Mouse (Mus musculus): ENCODE results near the gene Tuba1b. TPM values are rescaled to one million over a fixed set of nuclear protein-coding genes. Genes with fewer than 3 reads are reported as not detected.

Tuba1b gene
- polyA plus RNA-seq (2015; fragmentation: Illumina TruSeq; extraction: RNeasy Lipid Tissue Mini Kit (QIAGEN cat#74804); ENCODE audit: insufficient read depth, low read depth, low replicate concordance), result 83.4 TPM

DNA sequence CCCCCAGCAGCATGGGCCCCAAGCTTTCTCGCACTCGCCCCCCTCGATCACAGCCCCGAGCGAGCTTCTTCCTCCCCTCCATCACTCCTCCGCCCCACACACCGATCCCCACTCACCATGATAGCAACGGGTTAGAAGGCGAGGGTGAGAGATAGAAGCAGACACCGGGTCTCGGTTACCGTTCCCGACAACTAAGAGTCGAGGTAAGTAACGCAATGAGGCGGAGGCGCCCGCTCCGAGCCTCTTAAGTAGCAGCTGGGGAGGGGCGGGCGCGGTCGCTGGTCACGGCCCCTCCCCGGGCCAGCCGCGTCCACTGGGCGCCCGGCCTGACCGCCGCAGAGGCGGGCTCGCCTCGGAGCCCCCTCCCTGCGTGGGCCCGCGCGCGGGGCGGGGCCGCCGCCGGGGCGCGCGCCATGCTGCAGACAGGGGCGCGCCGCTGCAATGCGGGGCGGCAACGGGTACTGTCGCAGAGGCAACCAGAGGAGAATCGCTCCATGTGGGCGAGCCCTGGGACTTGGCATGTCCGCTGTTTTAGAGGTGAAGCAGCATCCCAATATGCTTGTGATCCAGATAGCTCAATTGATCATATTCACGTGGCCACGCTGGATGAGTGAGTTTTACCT, at the start of gene Tuba1b:
TSS of gene Tuba1b (minus strand) at position 349 of the 623 bp plus-strand sequence.

DNA sequence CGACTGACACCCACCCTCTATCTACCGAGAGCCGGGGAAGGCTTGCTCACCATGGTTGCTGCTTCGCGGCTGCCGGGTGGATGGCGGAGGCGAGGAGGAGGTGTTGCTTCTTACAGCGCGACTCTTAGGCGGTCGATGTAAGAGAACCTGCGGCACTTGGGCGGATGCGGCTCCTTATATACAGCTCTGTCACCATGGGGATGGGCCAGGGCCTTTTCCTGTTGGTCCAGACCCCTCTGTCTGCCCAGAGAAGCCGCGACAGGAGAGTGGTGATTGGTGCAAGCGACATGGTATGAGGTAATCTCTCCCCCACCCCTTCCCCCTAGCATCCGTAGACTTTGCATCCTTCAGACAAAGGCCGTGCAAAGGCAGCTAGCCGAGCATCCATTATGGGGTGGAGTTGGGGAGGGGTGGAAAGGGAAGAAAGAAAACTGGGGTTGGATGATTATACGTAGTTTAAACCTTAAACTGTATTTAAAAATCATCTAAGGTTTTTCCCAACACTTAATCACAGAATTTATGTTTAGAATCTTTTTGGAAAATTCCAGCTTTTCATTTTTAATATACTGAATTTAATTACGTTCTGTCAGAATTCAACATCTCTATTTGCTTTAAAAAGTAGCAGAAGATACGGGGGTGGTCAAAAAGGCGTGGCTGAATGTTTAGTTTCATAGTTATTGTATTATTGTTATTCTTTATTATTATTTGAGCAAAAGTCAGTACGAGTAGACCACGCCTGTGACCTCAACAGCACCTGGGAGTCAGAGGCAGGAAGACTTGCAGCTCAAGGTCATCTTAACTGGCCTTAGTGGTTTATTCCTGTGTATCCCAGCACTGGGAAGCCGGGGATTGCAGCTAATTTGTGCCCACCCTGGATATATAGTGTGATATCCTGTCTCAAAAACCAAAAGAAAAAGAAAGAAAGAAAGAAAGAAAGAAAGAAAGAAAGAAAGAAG, 19.3 kb upstream of the Tuba1b start, which contains the start of the genes Gm49450 and Tuba1a:
TSS of gene Gm49450 (minus strand) at position 151 of the 956 bp plus-strand sequence.
TSS of gene Tuba1a (minus strand) at position 303 of the 956 bp plus-strand sequence.

DNA sequence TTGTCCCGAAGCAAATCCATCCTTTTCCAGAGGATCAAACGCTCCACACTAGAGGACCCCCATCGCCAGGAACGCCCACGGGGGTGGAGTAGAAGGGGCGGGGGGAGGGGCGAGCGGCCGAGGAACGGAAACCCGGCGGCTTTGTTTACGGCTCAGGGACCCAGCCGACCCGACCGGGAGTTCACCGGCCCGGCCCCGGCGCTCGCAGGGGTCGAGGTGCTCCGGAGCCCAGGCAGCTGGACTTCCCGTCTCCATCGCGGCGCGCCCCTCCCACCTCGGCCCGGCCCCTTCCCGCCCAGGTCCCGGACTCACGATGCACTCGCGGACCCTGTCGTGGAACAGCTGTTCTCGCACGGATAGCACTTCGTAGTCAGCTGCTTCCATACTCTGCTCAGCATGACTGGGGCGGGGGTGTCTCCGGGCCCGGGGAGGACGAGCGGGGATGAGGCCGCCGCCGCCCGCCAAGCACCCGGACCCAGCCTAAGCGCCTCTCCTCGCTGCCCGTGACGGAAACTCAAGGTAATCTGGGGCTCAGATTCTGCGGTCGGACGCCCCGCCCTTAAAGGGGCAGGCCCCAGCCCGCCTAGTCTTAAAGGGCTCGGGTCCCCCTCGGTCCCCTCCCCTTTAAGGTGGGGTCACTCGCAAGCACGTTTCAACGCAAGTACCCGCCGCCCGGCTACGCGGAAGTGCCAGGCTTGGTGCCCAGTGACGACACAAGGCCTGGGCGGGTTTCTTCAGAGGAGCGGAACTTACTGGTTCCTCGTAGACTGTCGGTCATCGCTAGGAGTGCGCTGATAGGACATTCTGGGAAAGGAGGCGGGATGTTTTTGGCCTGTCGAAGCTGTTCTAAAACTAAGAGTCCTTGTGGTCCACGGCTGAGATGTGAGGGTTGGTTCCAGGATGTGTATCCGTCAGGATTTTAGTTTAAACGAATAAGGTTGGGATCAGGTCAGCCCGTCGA, 16.5 kb downstream of the Tuba1b start, which contains the start of gene Lmbr1l:
TSS of gene Lmbr1l (minus strand) at position 694 of the 961 bp plus-strand sequence.

DNA sequence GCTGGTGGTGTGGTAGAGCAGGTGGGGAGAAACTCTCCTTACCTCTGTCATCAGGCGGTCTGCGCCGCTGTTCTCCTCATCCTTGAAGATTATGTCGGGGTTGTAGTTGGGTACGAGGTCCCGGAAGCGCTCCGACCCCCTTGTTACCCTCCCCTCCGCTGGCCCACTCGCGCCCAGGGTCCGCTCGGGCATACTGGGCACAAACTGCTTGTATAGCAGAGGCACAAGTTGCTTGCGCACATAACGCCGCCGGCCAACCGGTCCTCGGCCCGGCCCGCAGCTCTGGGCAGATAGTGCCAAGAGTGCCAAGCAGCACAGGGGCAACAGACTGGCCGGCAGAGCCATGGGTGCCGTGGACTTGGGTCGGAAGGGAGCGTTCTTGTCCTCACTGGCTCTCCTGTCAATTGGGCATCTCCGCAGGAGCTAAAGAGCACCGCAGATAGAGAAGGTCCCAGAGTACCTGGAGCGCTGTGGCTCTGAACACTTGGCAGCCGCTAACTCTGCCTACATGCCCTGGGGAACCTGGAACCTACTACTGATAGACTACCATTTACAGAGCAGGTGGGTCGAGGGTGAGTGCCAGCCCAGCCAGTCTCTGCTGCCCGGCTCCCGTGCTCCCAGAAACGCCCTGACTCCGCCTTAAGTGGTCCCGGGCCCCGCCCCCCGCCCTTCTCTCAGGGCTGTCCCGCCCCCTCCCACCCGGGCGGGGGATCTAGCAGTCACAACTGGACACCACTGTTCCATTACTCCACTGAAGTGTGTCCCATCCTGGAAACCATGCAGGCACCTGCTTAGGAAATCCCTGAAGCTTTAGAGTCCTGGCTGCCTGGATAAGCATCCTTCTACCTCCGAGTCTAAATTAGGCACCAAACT, 36.2 kb downstream of the Tuba1b start, which contains the start of gene Dhh:
TSS of gene Dhh (minus strand) at position 613 of the 873 bp plus-strand sequence.

DNA sequence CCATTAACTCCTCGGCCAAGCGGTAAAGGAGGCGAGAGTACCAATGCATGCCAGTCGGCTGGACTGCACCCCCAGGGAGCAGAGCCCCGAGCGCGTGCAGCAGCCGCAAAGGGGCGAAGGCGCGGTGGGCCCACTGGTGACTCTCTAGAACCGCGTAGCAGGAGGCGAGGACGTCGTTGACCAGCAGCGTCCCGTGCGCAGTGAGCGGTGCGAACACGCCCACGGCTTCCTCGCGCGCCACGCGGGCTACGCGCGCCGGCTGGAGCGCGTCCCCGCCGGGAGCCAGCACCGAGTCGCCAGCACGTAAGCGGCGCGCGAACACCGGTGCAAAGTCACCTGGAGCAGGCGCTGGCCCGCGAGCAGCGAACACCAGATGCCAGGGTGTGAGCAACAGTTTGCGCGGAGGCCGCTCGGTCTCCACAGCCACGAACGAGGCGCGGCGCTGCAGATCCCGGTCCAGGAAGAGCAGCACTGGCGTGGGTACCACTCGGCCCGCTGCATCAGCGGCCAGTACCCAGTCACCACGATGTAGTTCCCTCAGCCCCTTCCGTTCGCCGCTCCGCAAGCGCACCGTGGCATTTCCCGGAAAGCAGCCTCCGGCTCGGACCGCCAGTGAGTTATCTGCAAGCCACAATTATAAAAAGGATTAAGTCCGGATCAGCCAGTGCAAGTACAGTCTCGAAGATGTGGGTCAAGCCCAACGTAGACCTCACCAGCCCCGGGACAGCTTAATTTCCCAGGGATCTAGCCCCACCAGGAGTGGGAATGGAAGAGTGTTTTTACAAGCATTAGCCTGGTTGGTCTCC, 40.2 kb downstream of the Tuba1b start, which contains the start of gene Rhebl1:
TSS of gene Rhebl1 (minus strand) at position 601 of the 806 bp plus-strand sequence.

Other genes with a start within 250 kb of the Tuba1b start
- not detected for gene Ccdc65, start 226.4 kb downstream of the Tuba1b start, polyA plus RNA-seq (2015; fragmentation: Illumina TruSeq; extraction: RNeasy Lipid Tissue Mini Kit (QIAGEN cat#74804); ENCODE audit: insufficient read depth, low read depth, low replicate concordance)
- 174 TPM for gene Fkbp11, start 206.4 kb downstream of the Tuba1b start, polyA plus RNA-seq (2015; fragmentation: Illumina TruSeq; extraction: RNeasy Lipid Tissue Mini Kit (QIAGEN cat#74804); ENCODE audit: insufficient read depth, low read depth, low replicate concordance)
- 12.4 TPM for gene Arf3, start 171.4 kb downstream of the Tuba1b start, polyA plus RNA-seq (2015; fragmentation: Illumina TruSeq; extraction: RNeasy Lipid Tissue Mini Kit (QIAGEN cat#74804); ENCODE audit: insufficient read depth, low read depth, low replicate concordance)
- gene Wnt10b, start 156.4 kb downstream of the Tuba1b start, polyA plus RNA-seq (2015; fragmentation: Illumina TruSeq; extraction: RNeasy Lipid Tissue Mini Kit (QIAGEN cat#74804); ENCODE audit: insufficient read depth, low read depth, low replicate concordance), result 0.39 TPM
- not detected for gene Wnt1, start 144.7 kb downstream of the Tuba1b start, polyA plus RNA-seq (2015; fragmentation: Illumina TruSeq; extraction: RNeasy Lipid Tissue Mini Kit (QIAGEN cat#74804); ENCODE audit: insufficient read depth, low read depth, low replicate concordance)
- not detected for gene Ddn, start 125.1 kb downstream of the Tuba1b start, polyA plus RNA-seq (2015; fragmentation: Illumina TruSeq; extraction: RNeasy Lipid Tissue Mini Kit (QIAGEN cat#74804); ENCODE audit: insufficient read depth, low read depth, low replicate concordance)
- 11.2 TPM for gene Prkag1, start 103.0 kb downstream of the Tuba1b start, polyA plus RNA-seq (2015; fragmentation: Illumina TruSeq; extraction: RNeasy Lipid Tissue Mini Kit (QIAGEN cat#74804); ENCODE audit: insufficient read depth, low read depth, low replicate concordance)
- 12.0 TPM for gene Kmt2d, start 63.4 kb downstream of the Tuba1b start, polyA plus RNA-seq (2015; fragmentation: Illumina TruSeq; extraction: RNeasy Lipid Tissue Mini Kit (QIAGEN cat#74804); ENCODE audit: insufficient read depth, low read depth, low replicate concordance)
- gene Rhebl1, start 40.0 kb downstream of the Tuba1b start, polyA plus RNA-seq (2015; fragmentation: Illumina TruSeq; extraction: RNeasy Lipid Tissue Mini Kit (QIAGEN cat#74804); ENCODE audit: insufficient read depth, low read depth, low replicate concordance), result 0.92 TPM
- 0.87 TPM for gene Dhh, start 36.0 kb downstream of the Tuba1b start, polyA plus RNA-seq (2015; fragmentation: Illumina TruSeq; extraction: RNeasy Lipid Tissue Mini Kit (QIAGEN cat#74804); ENCODE audit: insufficient read depth, low read depth, low replicate concordance)
- gene Lmbr1l, start 16.3 kb downstream of the Tuba1b start, polyA plus RNA-seq (2015; fragmentation: Illumina TruSeq; extraction: RNeasy Lipid Tissue Mini Kit (QIAGEN cat#74804); ENCODE audit: insufficient read depth, low read depth, low replicate concordance), result 9.3 TPM
- not detected for gene Gm49450, start 19.0 kb upstream of the Tuba1b start, polyA plus RNA-seq (2015; fragmentation: Illumina TruSeq; extraction: RNeasy Lipid Tissue Mini Kit (QIAGEN cat#74804); ENCODE audit: insufficient read depth, low read depth, low replicate concordance)
- 66.0 TPM for gene Tuba1a, start 19.1 kb upstream of the Tuba1b start, polyA plus RNA-seq (2015; fragmentation: Illumina TruSeq; extraction: RNeasy Lipid Tissue Mini Kit (QIAGEN cat#74804); ENCODE audit: insufficient read depth, low read depth, low replicate concordance)
- gene Tuba1c, start 95.3 kb upstream of the Tuba1b start, polyA plus RNA-seq (2015; fragmentation: Illumina TruSeq; extraction: RNeasy Lipid Tissue Mini Kit (QIAGEN cat#74804); ENCODE audit: insufficient read depth, low read depth, low replicate concordance), result 14.2 TPM
- gene Prph, start 120.6 kb upstream of the Tuba1b start, polyA plus RNA-seq (2015; fragmentation: Illumina TruSeq; extraction: RNeasy Lipid Tissue Mini Kit (QIAGEN cat#74804); ENCODE audit: insufficient read depth, low read depth, low replicate concordance), result 3.3 TPM
- 0.35 TPM for gene Troap, start 140.0 kb upstream of the Tuba1b start, polyA plus RNA-seq (2015; fragmentation: Illumina TruSeq; extraction: RNeasy Lipid Tissue Mini Kit (QIAGEN cat#74804); ENCODE audit: insufficient read depth, low read depth, low replicate concordance)
- gene C1ql4, start 153.3 kb upstream of the Tuba1b start, polyA plus RNA-seq (2015; fragmentation: Illumina TruSeq; extraction: RNeasy Lipid Tissue Mini Kit (QIAGEN cat#74804); ENCODE audit: insufficient read depth, low read depth, low replicate concordance), result not detected
- gene Dnajc22, start 158.6 kb upstream of the Tuba1b start, polyA plus RNA-seq (2015; fragmentation: Illumina TruSeq; extraction: RNeasy Lipid Tissue Mini Kit (QIAGEN cat#74804); ENCODE audit: insufficient read depth, low read depth, low replicate concordance), result 0.72 TPM
- gene Spats2, start 191.4 kb upstream of the Tuba1b start, polyA plus RNA-seq (2015; fragmentation: Illumina TruSeq; extraction: RNeasy Lipid Tissue Mini Kit (QIAGEN cat#74804); ENCODE audit: insufficient read depth, low read depth, low replicate concordance), result 1.5 TPM

Measured in pancreas, adult 10 weeks (tissue).